Mouse (Mus musculus) olfactory bulb, adult 2 months (tissue): ENCODE measurements around the gene Zfp420.

ENCODE experiments used
- CTCF ChIP-seq: fragments of 200-500 bp; IDR thresholded peaks from 2 replicates; pipeline ENCODE4 v1.5.1; 2012; ENCODE audit warnings: low read depth, mild to moderate bottlenecking, low read length, moderate library complexity; ENCODE audit not compliant: insufficient read depth
- POLR2A ChIP-seq: fragments of 200-500 bp; IDR thresholded peaks from 2 replicates; pipeline ENCODE4 v1.6.1; 2012; ENCODE audit warnings: mild to moderate bottlenecking, low read depth, low read length, moderate library complexity; ENCODE audit not compliant: insufficient read depth

DNA sequence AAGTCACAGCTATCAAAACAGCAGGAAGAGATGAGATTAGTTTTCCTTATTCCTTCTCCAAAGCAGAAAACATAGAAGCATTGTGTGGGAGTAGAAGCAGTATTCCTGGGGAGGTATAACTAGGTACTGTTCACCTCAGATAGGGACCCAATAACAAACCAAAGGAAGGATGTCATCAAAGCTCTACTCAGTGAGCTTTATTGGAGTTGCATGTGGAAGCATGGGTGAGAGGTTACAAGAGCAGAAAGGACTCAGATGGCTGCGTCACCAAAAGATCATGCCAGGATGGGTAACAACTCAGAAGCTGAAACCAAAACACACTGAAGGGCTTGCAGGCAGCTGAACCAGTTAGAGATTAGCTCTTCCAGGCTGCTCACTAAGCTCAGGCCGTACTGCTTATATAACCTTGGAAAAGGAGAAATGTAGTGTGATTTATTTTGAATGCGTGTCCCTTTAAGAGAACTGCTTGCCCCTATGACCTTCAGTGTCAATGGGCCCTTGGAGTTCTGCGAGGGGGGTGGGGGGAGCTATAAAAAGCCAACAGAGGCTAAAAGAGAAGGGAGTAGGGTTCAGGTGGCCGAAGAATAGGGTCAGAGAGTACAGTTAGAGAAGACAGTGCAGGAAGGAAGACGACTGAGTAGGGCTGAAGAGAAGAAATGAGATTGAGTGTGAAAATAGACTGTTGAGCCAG, 57.7 kb downstream of the Zfp420 start:
- TF ChIP-seq CTCF (no peak), POLR2A (no peak)
